Mouse (Mus musculus): ENCODE measurements around the gene Rspo1. TPM values are rescaled to one million over a fixed set of nuclear protein-coding genes. Genes with fewer than 3 reads are reported as not detected.
"Not testable (repeated sequence)": the region's sequence is repeated elsewhere in the genome, so short reads cannot be mapped to it uniquely, and the experiment has no call there.

Gene Rspo1
- not detected in 2 replicates for polyA plus RNA-seq (2012; ENCODE audit: insufficient read depth, insufficient read length, low replicate concordance, missing spikeins)

DNA sequence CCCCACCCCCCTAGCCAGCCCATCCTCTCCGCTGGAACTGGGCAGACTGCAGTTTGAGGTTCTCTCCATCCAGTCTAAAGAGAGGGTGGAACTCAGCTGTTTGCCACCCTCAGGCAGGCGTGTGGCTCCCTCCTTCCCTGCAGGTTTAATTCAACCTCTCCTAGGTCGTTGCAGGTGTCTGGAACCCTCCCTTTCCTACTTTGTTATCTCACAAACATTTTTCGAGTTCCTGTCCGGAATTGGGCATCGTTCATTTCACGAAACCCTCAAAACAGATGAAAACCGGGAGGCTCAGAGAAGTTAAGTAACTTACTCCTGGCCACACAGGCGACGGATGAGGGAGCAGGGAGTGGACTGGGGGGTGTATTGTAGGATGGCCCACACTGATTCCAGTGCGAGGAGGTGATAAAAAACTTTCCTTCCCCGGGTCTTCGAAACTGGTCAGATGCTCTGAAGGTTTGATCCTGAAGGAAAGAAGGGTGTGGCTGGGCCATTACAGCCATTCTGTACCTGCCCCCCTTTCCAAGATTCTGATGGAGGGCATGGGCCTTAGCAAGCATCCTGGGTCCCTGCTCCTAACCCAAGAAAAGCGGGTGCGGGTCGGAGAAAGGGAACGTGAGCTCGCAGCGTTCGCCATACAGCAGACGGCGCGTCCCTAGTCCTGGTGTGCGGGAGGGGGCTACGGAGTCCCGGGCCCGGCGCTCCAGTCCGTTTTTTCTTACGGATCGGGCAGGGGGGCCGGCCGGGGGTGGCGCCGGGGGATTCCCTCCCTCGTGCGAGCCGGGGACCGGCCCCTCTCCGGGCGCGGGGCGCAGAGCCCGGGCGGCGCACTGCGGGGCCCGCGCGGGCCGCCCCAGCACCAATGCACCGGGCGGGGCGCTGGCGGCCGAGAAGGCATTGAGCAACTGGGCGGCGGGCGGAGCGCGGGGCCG is at the start of gene Rspo1:
Rspo1 (plus strand) TSS at position 760 of the 932 bp plus-strand sequence.
- WGBS, result 3% methylated on average over 62 of the region's 62 CpGs
- H3K4me1 ChIP-seq (ENCODE audit: control insufficient read depth, insufficient read depth, low read length), result peaks cover 27% of the 10 kb centered on the region
- no peak within 1 kb of the TSS for H3K27ac ChIP-seq (ENCODE audit: insufficient read depth, low read depth, low read length)
- no peak for TF ChIP-seq POLR2A (IDR thresholded peaks at IDR 0.05; ENCODE audit: insufficient read depth, low read depth, low read length)
- H3K4me3 ChIP-seq (ENCODE audit: insufficient read depth, low read depth, low read length), result peak within 1 kb of the TSS; percentile 21

DNA sequence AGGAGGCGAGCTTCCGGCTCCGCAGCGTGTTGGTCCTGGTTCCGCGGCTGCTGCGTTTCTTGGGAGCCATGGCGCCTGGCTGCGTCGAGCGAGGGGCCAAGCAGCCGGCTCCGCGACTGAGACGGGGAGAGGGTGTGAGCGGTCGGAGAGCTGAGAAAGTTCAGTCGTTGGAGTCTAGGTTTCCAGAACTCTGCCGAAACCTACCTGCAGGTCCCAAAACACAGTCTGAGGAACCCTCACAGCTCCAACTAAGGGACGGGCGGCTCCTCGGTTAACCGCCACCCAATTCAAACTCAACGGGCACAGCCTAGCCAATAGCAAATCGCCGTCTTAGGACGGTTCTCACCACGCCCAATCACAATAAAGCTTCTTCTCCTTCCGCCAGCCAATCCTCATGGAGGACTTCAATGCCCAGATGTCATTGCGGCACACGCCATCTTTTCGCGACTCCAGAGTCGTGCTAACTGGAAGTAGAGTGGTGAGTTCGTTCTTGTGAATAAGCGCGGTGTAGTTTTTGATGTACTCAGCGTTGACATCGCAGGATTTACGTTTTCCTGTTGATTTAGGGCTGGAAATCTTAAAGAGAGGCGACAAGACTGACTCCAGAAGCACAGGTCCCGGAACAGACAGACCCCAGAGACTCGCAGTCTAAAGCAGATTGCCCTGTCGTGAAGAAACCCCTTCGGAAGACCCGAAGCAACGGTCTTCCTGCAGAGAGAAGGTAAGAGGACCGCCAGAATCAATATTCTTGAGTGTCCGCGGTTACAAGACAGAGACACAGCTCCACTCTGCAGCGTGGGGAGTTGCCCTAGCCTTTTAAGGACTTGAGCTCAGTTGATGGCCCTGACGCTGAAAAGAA is 49.4 kb upstream of the Rspo1 start, which contains the start of gene 9930104L06Rik:
9930104L06Rik (plus strand) TSS at position 436 of the 859 bp plus-strand sequence.
- no peak for TF ChIP-seq POLR2A (IDR thresholded peaks at IDR 0.05; ENCODE audit: insufficient read depth, low read depth, low read length)
- TF ChIP-seq CTCF (IDR thresholded peaks at IDR 0.05; ENCODE audit: insufficient read depth, low read depth, low read length), result no peak
- WGBS, result under 1% methylated on average over 52 of the region's 52 CpGs
- H3K27ac ChIP-seq (ENCODE audit: insufficient read depth, low read depth, low read length), result no peak within 1 kb of the TSS
- peak within 1 kb of the TSS; percentile 68 for H3K4me3 ChIP-seq (ENCODE audit: insufficient read depth, low read depth, low read length)
- H3K4me1 ChIP-seq (ENCODE audit: control insufficient read depth, insufficient read depth, low read length), result peaks cover 4% of the 10 kb centered on the region

DNA sequence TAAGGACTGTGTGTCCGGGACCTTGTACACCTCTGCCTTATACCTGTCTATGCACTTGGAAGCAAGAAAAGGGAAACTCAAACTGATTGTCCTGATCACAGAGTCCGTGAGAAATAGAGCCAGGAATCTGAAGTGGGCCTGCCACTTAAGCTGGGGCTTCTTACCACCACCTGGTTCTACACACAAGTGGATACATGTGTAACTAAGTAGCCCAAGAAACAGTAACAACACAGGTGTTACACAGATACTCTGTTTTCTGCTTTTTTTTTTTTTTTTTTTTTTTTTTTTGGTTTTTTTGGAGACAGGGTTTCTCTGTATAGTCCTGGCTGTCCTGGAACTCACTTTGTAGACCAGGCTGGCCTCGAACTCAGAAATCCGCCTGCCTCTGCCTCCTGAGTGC is 47.0 kb upstream of the Rspo1 start, which contains the start of gene Cdca8:
Cdca8 (minus strand) TSS at position 101 of the 400 bp plus-strand sequence.
- not testable (repeated sequence) for H3K4me3 ChIP-seq (ENCODE audit: insufficient read depth, low read depth, low read length); H3K4me1 ChIP-seq (ENCODE audit: control insufficient read depth, insufficient read depth, low read length); H3K27ac ChIP-seq (ENCODE audit: insufficient read depth, low read depth, low read length)
- WGBS, result 92% methylated on average over 4 of the region's 4 CpGs

DNA sequence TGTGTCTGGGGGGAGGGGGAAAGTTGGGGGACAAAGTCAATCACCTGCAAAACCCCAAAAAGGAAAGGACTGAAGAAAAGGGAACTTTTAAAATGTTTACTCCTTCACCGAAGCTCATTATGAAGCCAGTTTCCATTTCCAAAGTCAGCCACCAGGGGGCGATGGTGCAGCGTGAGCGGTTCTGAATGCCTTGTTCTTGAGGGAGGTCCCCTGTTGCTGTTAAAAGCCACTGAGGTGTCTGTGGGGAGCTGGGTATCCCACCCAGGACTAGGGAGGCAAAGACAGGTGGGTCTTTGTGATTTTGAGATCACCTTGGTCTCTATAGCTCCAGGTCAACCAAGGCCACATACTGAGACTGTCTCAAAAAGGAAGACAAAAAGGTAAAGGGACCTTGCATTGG is 43.2 kb upstream of the Rspo1 start:
- TF ChIP-seq CTCF (IDR thresholded peaks at IDR 0.05; ENCODE audit: insufficient read depth, low read depth, low read length) (peak; percentile 87), POLR2A (IDR thresholded peaks at IDR 0.05; ENCODE audit: insufficient read depth, low read depth, low read length) (no peak)
- H3K4me1 ChIP-seq (ENCODE audit: control insufficient read depth, insufficient read depth, low read length), result no peaks in the 10 kb centered on the region
- H3K4me3 ChIP-seq (ENCODE audit: insufficient read depth, low read depth, low read length), result no peak overlapping the region
- no peak overlapping the region for H3K27ac ChIP-seq (ENCODE audit: insufficient read depth, low read depth, low read length)
- 0% methylated on average over 4 of the region's 4 CpGs for WGBS

DNA sequence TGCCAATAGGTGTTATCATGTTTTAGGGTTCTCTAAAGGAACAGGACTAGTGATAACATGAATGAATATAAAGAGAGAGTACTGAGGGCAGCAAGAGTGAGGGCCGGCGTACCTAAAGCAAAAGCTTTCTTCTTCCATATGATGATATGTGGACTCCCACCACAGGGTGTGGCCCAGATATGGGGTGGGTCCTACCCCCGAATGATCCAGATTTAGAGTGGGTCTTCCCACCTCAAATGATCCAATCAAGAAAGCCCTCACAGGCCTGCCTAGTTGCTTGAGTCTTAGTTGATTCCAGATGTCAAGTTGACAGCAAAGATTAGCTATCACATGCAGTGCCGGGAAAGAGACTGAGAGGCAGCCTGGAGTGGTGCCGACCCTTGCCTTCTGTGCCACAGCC is 42.4 kb upstream of the Rspo1 start:
- no peak for TF ChIP-seq POLR2A (IDR thresholded peaks at IDR 0.05; ENCODE audit: insufficient read depth, low read depth, low read length)
- Histone ChIP-seq H3K4me3 (ENCODE audit: insufficient read depth, low read depth, low read length) (no peak overlapping the region), H3K4me1 (ENCODE audit: control insufficient read depth, insufficient read depth, low read length) (no peaks in the 10 kb centered on the region), H3K27ac (ENCODE audit: insufficient read depth, low read depth, low read length) (no peak overlapping the region)
- WGBS, result 81% methylated on average over 5 of the region's 5 CpGs

DNA sequence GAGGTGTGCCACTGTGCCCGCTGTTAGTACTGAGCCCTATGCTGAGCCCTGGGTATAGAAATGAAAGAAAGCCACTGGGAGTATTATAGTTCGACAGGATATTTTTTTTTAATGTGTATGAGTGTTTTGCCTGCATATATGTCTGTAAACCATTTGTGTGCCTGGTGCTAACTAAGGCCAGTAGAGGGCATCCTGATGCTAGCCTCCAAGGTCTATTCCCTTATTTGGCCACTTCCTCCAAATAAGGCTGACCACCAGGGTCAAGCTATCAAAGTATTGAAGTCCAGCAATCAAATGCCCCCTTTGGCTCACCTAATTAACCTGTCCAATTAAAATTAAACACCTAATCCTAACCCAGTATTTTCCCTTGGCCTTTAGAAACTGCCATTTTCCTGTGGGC is 41.3 kb upstream of the Rspo1 start:
- Histone ChIP-seq H3K4me3 (ENCODE audit: insufficient read depth, low read depth, low read length) (no peak overlapping the region), H3K27ac (ENCODE audit: insufficient read depth, low read depth, low read length) (no peak overlapping the region), H3K4me1 (ENCODE audit: control insufficient read depth, insufficient read depth, low read length) (no peaks in the 10 kb centered on the region)
- TF ChIP-seq CTCF (IDR thresholded peaks at IDR 0.05; ENCODE audit: insufficient read depth, low read depth, low read length) (no peak), POLR2A (IDR thresholded peaks at IDR 0.05; ENCODE audit: insufficient read depth, low read depth, low read length) (no peak)
- 53% methylated on average over 2 of the region's 2 CpGs for WGBS

DNA sequence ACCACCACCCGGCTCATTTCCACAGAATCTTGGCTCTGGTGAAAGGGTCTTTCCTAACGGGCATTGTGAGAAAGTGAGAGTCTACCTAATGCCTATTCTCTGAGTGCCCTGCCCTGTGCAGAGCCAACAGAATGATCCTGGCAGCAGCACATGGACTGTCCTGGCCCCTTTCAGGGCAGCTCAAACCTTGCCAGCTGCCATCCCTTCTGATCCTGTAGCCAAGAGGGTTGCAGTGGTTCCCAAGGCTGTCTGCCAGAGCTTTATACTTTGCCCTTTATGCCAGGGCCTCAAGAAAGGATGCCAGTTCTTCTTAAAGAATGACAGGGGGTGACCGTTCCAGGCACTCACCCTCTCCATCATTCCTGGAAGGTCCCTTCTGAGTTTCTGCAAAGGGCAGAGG is 36.7 kb upstream of the Rspo1 start:
- TF ChIP-seq POLR2A (IDR thresholded peaks at IDR 0.05; ENCODE audit: insufficient read depth, low read depth, low read length) (no peak), CTCF (IDR thresholded peaks at IDR 0.05; ENCODE audit: insufficient read depth, low read depth, low read length) (no peak)
- Histone ChIP-seq H3K4me1 (ENCODE audit: control insufficient read depth, insufficient read depth, low read length) (no peaks in the 10 kb centered on the region), H3K4me3 (ENCODE audit: insufficient read depth, low read depth, low read length) (no peak overlapping the region), H3K27ac (ENCODE audit: insufficient read depth, low read depth, low read length) (no peak overlapping the region)
- 45% methylated on average over 3 of the region's 3 CpGs for WGBS

DNA sequence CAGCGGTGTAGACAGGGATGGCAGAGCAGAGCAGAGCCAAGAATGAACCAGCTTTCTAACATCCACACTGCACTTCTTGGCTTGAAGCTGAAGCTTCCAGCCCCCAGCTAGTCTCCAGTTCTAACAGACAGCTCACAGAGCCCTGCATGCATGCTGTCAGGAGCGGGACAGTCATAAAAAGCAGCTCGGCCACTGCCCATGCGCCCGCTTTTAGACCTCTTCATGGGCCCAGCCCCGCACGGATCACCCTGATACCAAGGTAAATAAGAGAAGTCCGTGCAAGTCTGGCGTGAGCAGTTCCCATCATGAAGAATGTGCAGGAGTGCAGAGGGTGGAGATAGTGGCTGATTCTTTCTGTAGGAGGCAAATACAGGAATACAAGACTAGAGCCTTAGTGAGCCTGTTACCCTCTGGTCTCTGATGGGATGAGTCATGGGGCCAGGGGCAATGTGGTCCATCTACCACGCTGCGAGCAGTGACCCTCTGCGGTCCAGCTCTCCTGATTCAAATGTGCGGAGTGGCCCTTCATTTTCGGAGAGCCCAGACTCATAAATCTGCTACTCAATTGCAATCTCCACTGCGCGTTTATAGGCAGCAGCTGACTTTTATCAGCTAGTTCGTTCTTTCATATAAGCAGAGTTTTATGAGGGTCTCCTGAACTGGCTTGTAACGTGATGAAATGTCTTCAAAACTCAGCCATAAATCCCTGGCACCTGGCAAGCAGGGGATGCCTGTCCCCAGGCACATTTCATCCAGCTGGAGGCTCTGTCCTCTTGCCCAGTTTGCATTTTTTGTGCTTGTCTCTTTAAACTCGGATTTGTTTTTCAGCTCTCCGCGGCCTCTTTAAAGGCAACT is 35.8 kb upstream of the Rspo1 start:
- 80% methylated on average over 21 of the region's 21 CpGs for WGBS
- H3K4me3 ChIP-seq (ENCODE audit: insufficient read depth, low read depth, low read length), result no peak overlapping the region
- no peaks in the 10 kb centered on the region for H3K4me1 ChIP-seq (ENCODE audit: control insufficient read depth, insufficient read depth, low read length)
- TF ChIP-seq CTCF (IDR thresholded peaks at IDR 0.05; ENCODE audit: insufficient read depth, low read depth, low read length), result no peak
- no peak for TF ChIP-seq POLR2A (IDR thresholded peaks at IDR 0.05; ENCODE audit: insufficient read depth, low read depth, low read length)
- no peak overlapping the region for H3K27ac ChIP-seq (ENCODE audit: insufficient read depth, low read depth, low read length)
